Mouse (Mus musculus): ENCODE measurements around the gene Alms1.
"Not testable (repeated sequence)": the region's sequence is repeated elsewhere in the genome, so short reads cannot be mapped to it uniquely, and the experiment has no call there.

The Alms1 gene

GRCm38 (mm10) chr6:85713105-85713504 lies 125.8 kb downstream of the Alms1 start, which contains the start of gene Nat8f7:
Gene Nat8f7 (minus strand): TSS chr6:85713205.
- not testable (repeated sequence) for DNase-seq (ENCODE audit: low read depth, low spot score)

All from brain, embryonic 18.5 days (tissue).